ENCODE assay signal across 21 mouse cellular contexts in genomic region chr1:91685789-91686188, GRCm38 (mm10).
DNase-seq lines count a peak whose midpoint lies in the region; ATAC-seq and TF ChIP-seq lines count a peak whose summit lies in the region.
"Had no signal": no experiment of that assay in that cellular context is flagged by ENCODE, and none has a peak within 500 bp of the region (broad histone marks: within the 10 kb centered on the region; RNA-seq: fewer than 3 reads in every experiment).

No protein-coding gene starts in this region.

- TF ChIP-seq CTCF in hindbrain, postnatal 0 days (IDR thresholded peaks at IDR 0.05; ENCODE audit: low read depth) = no peak

- no peak overlapping the region for H3K4me3 ChIP-seq in hindbrain, embryonic 11.5 days (ENCODE audit: low read depth, low read length)
- no peak overlapping the region for H3K4me3 ChIP-seq in hindbrain, postnatal 0 days (ENCODE audit: low read length)
- no peak overlapping the region for H3K4me3 ChIP-seq in neural tube, embryonic 15.5 days (replicated peaks)
- no peak overlapping the region for H3K4me3 ChIP-seq in limb, embryonic 11.5 days (ENCODE audit: low read depth, low read length)
- no peak overlapping the region for H3K4me3 ChIP-seq in neural tube, embryonic 13.5 days
- H3K4me3 ChIP-seq: heart, embryonic 13.5 days; left cerebral cortex, adult 2 months; myocyte had no signal

- WGBS in hindbrain, embryonic 11.5 days = 68% methylated on average over 6 of the region's 6 CpGs
- WGBS in hindbrain, postnatal 0 days = 62% methylated on average over 6 of the region's 6 CpGs
- WGBS in neural tube, embryonic 15.5 days = 51% methylated on average over 6 of the region's 6 CpGs
- WGBS in limb, embryonic 11.5 days = 22% methylated on average over 6 of the region's 6 CpGs
- WGBS in neural tube, embryonic 13.5 days = 53% methylated on average over 6 of the region's 6 CpGs

- H3K4me2 ChIP-seq in hindbrain, embryonic 11.5 days (replicated peaks; ENCODE audit: low read depth, low read length) = no peak overlapping the region
- H3K4me2 ChIP-seq in hindbrain, postnatal 0 days (ENCODE audit: low read depth, low read length) = no peak overlapping the region
- no peak overlapping the region for H3K4me2 ChIP-seq in neural tube, embryonic 15.5 days
- no peak overlapping the region for H3K4me2 ChIP-seq in limb, embryonic 11.5 days (ENCODE audit: low read depth, severe bottlenecking)
- H3K4me2 ChIP-seq in neural tube, embryonic 13.5 days = no peak overlapping the region
- H3K4me2 ChIP-seq: heart, embryonic 13.5 days had no signal

- no peaks in the 10 kb centered on the region for H3K9me3 ChIP-seq in hindbrain, embryonic 11.5 days (ENCODE audit: control insufficient read depth, low read length)
- no peaks in the 10 kb centered on the region for H3K9me3 ChIP-seq in hindbrain, postnatal 0 days (ENCODE audit: low read length)
- H3K9me3 ChIP-seq in neural tube, embryonic 15.5 days (replicated peaks) = no peaks in the 10 kb centered on the region
- H3K9me3 ChIP-seq in limb, embryonic 11.5 days (ENCODE audit: control insufficient read depth, low read length) = no peaks in the 10 kb centered on the region
- no peaks in the 10 kb centered on the region for H3K9me3 ChIP-seq in neural tube, embryonic 13.5 days
- H3K9me3 ChIP-seq: G1E; heart, embryonic 13.5 days had no signal

- H3K27ac ChIP-seq in hindbrain, embryonic 11.5 days (ENCODE audit: low read depth, low read length) = peak overlapping the region; percentile 17; the same call in 1 of the 2 replicates
- H3K27ac ChIP-seq in hindbrain, postnatal 0 days = no peak overlapping the region
- no peak overlapping the region for H3K27ac ChIP-seq in neural tube, embryonic 15.5 days (replicated peaks)
- peak overlapping the region; percentile 57 for H3K27ac ChIP-seq in limb, embryonic 11.5 days (replicated peaks; ENCODE audit: low read depth, low read length)
- H3K27ac ChIP-seq in neural tube, embryonic 13.5 days (replicated peaks) = 0 out of 2 replicates have a peak overlapping the region, but pooled peaks have one; percentile 33
- H3K27ac ChIP-seq: heart, embryonic 13.5 days; left cerebral cortex, adult 2 months had no signal

- H3K4me1 ChIP-seq in hindbrain, embryonic 11.5 days (replicated peaks; ENCODE audit: control insufficient read depth, insufficient read depth, low read length) = no peaks in the 10 kb centered on the region
- H3K4me1 ChIP-seq in hindbrain, postnatal 0 days (ENCODE audit: insufficient read depth, low read length) = no peaks in the 10 kb centered on the region
- peaks cover 10% of the 10 kb centered on the region for H3K4me1 ChIP-seq in neural tube, embryonic 15.5 days
- peaks cover 12% of the 10 kb centered on the region for H3K4me1 ChIP-seq in limb, embryonic 11.5 days (ENCODE audit: control insufficient read depth, insufficient read depth, low read length)
- H3K4me1 ChIP-seq in neural tube, embryonic 13.5 days (replicated peaks) = peaks cover 15% of the 10 kb centered on the region
- H3K4me1 ChIP-seq: heart, embryonic 13.5 days had no signal

- H3K36me3 ChIP-seq in hindbrain, embryonic 11.5 days (ENCODE audit: control insufficient read depth, insufficient read depth, low read length) = no peaks in the 10 kb centered on the region
- H3K36me3 ChIP-seq in hindbrain, postnatal 0 days (ENCODE audit: insufficient read depth, low read length) = no peaks in the 10 kb centered on the region
- no peaks in the 10 kb centered on the region for H3K36me3 ChIP-seq in neural tube, embryonic 15.5 days
- no peaks in the 10 kb centered on the region for H3K36me3 ChIP-seq in limb, embryonic 11.5 days (ENCODE audit: control insufficient read depth, insufficient read depth, low read length)
- H3K36me3 ChIP-seq in neural tube, embryonic 13.5 days = no peaks in the 10 kb centered on the region
- H3K36me3 ChIP-seq: G1E; heart, embryonic 13.5 days had no signal

- no peak overlapping the region for H3K9ac ChIP-seq in hindbrain, embryonic 11.5 days (ENCODE audit: low read depth, low read length)
- no peak overlapping the region for H3K9ac ChIP-seq in hindbrain, postnatal 0 days (replicated peaks; ENCODE audit: low read length)
- no peak overlapping the region for H3K9ac ChIP-seq in neural tube, embryonic 15.5 days (replicated peaks)
- H3K9ac ChIP-seq in limb, embryonic 11.5 days (ENCODE audit: low read length) = no peak overlapping the region
- no peak overlapping the region for H3K9ac ChIP-seq in neural tube, embryonic 13.5 days
- H3K9ac ChIP-seq: heart, embryonic 13.5 days; liver, postnatal 0 days had no signal

- no peak for DNase-seq in hindbrain, embryonic 11.5 days (ENCODE audit: low spot score)
- DNase-seq in hindbrain, postnatal 0 days (ENCODE audit: low spot score) = no peak
- peak; percentile 34 for DNase-seq in neural tube, embryonic 10.5 days (ENCODE audit: extremely low spot score, low spot score)
- DNase-seq in limb, embryonic 11.5 days (ENCODE audit: low spot score) = peak; percentile 67
- no peak for DNase-seq in urinary bladder, postnatal 14 days (ENCODE audit: low spot score)
- DNase-seq: adrenal gland, postnatal 10 days; cerebellum, postnatal 10 days; gastrocnemius, postnatal 10 days; heart, postnatal 4 days; liver, postnatal 0 days; lung, postnatal 10 days; midbrain, embryonic 14.5 days; right cerebral cortex, postnatal 4 days had no signal

- ATAC-seq in hindbrain, embryonic 11.5 days (ENCODE audit: low FRiP score) = no peak
- no peak for ATAC-seq in hindbrain, postnatal 0 days
- no peak for ATAC-seq in neural tube, embryonic 15.5 days (ENCODE audit: low FRiP score)
- ATAC-seq in limb, embryonic 11.5 days (ENCODE audit: insufficient number of reproducible peaks, low FRiP score, low TSS enrichment, low read depth) = peak; percentile 57
- ATAC-seq in neural tube, embryonic 13.5 days (ENCODE audit: low read depth) = 0 out of 2 replicates have a peak, but pooled peaks have one; percentile 36
- ATAC-seq in frontal cortex, adult (ENCODE audit: low TSS enrichment) = no peak
- ATAC-seq: activated CD4-positive, CD25-positive, alpha-beta regulatory T cell, adult 4 months; liver, postnatal 0 days had no signal

- no peaks in the 10 kb centered on the region for H3K27me3 ChIP-seq in hindbrain, embryonic 11.5 days (ENCODE audit: control insufficient read depth, insufficient read depth, low read length)
- H3K27me3 ChIP-seq in hindbrain, postnatal 0 days (ENCODE audit: insufficient read depth, low read length) = no peaks in the 10 kb centered on the region
- no peaks in the 10 kb centered on the region for H3K27me3 ChIP-seq in neural tube, embryonic 15.5 days (replicated peaks)
- H3K27me3 ChIP-seq in limb, embryonic 11.5 days (ENCODE audit: control insufficient read depth, insufficient read depth, low read length) = no peaks in the 10 kb centered on the region
- no peaks in the 10 kb centered on the region for H3K27me3 ChIP-seq in neural tube, embryonic 13.5 days
- H3K27me3 ChIP-seq: heart, embryonic 13.5 days had no signal

Comparison
In these comparisons a context has a peak if more than half of its experiments do, and no peak if none do; other contexts are left out.
1. ATAC-seq: peak in limb, embryonic 11.5 days (single experiment) and neural tube, embryonic 13.5 days (single experiment); none in hindbrain, embryonic 11.5 days (single experiment), hindbrain, postnatal 0 days (single experiment), neural tube, embryonic 15.5 days (single experiment) and frontal cortex, adult (single experiment).
2. H3K27ac ChIP-seq: peak in hindbrain, embryonic 11.5 days (single experiment), limb, embryonic 11.5 days (single experiment) and neural tube, embryonic 13.5 days (single experiment); none in hindbrain, postnatal 0 days (single experiment) and neural tube, embryonic 15.5 days (single experiment).
3. DNase-seq: peak in neural tube, embryonic 10.5 days (single experiment) and limb, embryonic 11.5 days (single experiment); none in hindbrain, embryonic 11.5 days (single experiment), hindbrain, postnatal 0 days (single experiment) and urinary bladder, postnatal 14 days (single experiment).